Mouse (Mus musculus): ENCODE results near the gene Il4i1.

- no peak for TF ChIP-seq EP300 (IDR thresholded peaks at IDR 0.05; ENCODE audit: insufficient read depth, low read depth, low read length)
- no peak for TF ChIP-seq CTCF (IDR thresholded peaks at IDR 0.05)
These were observed 55.0 kb downstream of the Il4i1 start for GRCm38 (mm10) chr7:44871181-44871580.
